9 mouse cellular contexts compared by ENCODE assay signal in genomic region chr17:28013259-28013875, GRCm38 (mm10).
DNase-seq lines count a peak whose midpoint lies in the region; ATAC-seq and TF ChIP-seq lines count a peak whose summit lies in the region.
"Had no signal": no experiment of that assay in that cellular context is flagged by ENCODE, and none has a peak within 500 bp of the region (broad histone marks: within the 10 kb centered on the region; RNA-seq: fewer than 3 reads in every experiment).

No protein-coding gene starts in this region.

- peak overlapping the region; percentile 62 for H3K27ac ChIP-seq in forebrain, postnatal 0 days (ENCODE audit: low read depth, low read length)
- peak overlapping the region; percentile 68 for H3K27ac ChIP-seq in liver, embryonic 11.5 days (ENCODE audit: low read depth, low read length)
- peak overlapping the region; percentile 94 for H3K27ac ChIP-seq in stomach, postnatal 0 days (replicated peaks)

- TF ChIP-seq EP300 in stomach, postnatal 0 days (optimal IDR thresholded peaks at IDR 0.05), result no peak

- peak overlapping the region; percentile 39; the same call in 1 of the 2 replicates for H3K9ac ChIP-seq in forebrain, postnatal 0 days
- 0 out of 2 replicates have a peak overlapping the region, but pooled peaks have one; percentile 31 for H3K9ac ChIP-seq in liver, embryonic 11.5 days (ENCODE audit: low read depth, low read length)
- H3K9ac ChIP-seq in stomach, postnatal 0 days (ENCODE audit: low read length), result peak overlapping the region; percentile 41

- H3K36me3 ChIP-seq in forebrain, postnatal 0 days (ENCODE audit: insufficient read depth), result peaks cover 3% of the 10 kb centered on the region
- peaks cover 5% of the 10 kb centered on the region; the same call in 1 of the 2 replicates for H3K36me3 ChIP-seq in liver, embryonic 11.5 days (ENCODE audit: control insufficient read depth, insufficient read depth, low read length)
- H3K36me3 ChIP-seq in stomach, postnatal 0 days (ENCODE audit: control insufficient read depth, insufficient read depth, low read length), result peaks cover 1% of the 10 kb centered on the region; the same call in 1 of the 2 replicates

- peak overlapping the region; percentile 36 for H3K4me2 ChIP-seq in forebrain, postnatal 0 days (ENCODE audit: low read depth)
- peak overlapping the region; percentile 59 for H3K4me2 ChIP-seq in liver, embryonic 11.5 days
- peak overlapping the region; percentile 42 for H3K4me2 ChIP-seq in stomach, postnatal 0 days (replicated peaks; ENCODE audit: low read depth)

- 15% methylated on average over 12 of the region's 12 CpGs for WGBS in forebrain, postnatal 0 days
- 13% methylated on average over 12 of the region's 12 CpGs for WGBS in liver, embryonic 11.5 days
- WGBS in stomach, postnatal 0 days, result 14% methylated on average over 12 of the region's 12 CpGs

- no peaks in the 10 kb centered on the region for H3K9me3 ChIP-seq in forebrain, postnatal 0 days (ENCODE audit: low read length)
- no peaks in the 10 kb centered on the region for H3K9me3 ChIP-seq in liver, embryonic 11.5 days (ENCODE audit: control insufficient read depth, low read length)
- no peaks in the 10 kb centered on the region for H3K9me3 ChIP-seq in stomach, postnatal 0 days (ENCODE audit: control insufficient read depth, low read length)

- TF ChIP-seq CTCF in forebrain, postnatal 0 days (IDR thresholded peaks at IDR 0.05; ENCODE audit: low read depth), result peak; percentile 81
- TF ChIP-seq CTCF in stomach, postnatal 0 days (IDR thresholded peaks at IDR 0.05; ENCODE audit: low read depth), result peak; percentile 87

- H3K4me3 ChIP-seq in forebrain, postnatal 0 days (ENCODE audit: low read depth, low read length), result no peak overlapping the region
- H3K4me3 ChIP-seq in liver, embryonic 11.5 days (ENCODE audit: low read depth, low read length), result peak overlapping the region; percentile 17; the same call in 1 of the 2 replicates
- H3K4me3 ChIP-seq in stomach, postnatal 0 days (ENCODE audit: low read depth, low read length), result peak overlapping the region; percentile 8; the same call in 1 of the 2 replicates
- H3K4me3 ChIP-seq: myocyte had no signal

- peaks cover 15% of the 10 kb centered on the region for H3K4me1 ChIP-seq in forebrain, postnatal 0 days (ENCODE audit: insufficient read depth)
- peaks cover 65% of the 10 kb centered on the region for H3K4me1 ChIP-seq in liver, embryonic 11.5 days (replicated peaks; ENCODE audit: control insufficient read depth, insufficient read depth, low read length)
- H3K4me1 ChIP-seq in stomach, postnatal 0 days (replicated peaks; ENCODE audit: control insufficient read depth, insufficient read depth), result peaks cover 6% of the 10 kb centered on the region

- no peaks in the 10 kb centered on the region for H3K27me3 ChIP-seq in forebrain, postnatal 0 days (ENCODE audit: insufficient read depth, low read length)
- no peaks in the 10 kb centered on the region for H3K27me3 ChIP-seq in liver, embryonic 11.5 days (replicated peaks; ENCODE audit: control insufficient read depth, insufficient read depth, low read length)
- no peaks in the 10 kb centered on the region for H3K27me3 ChIP-seq in stomach, postnatal 0 days (ENCODE audit: control insufficient read depth, insufficient read depth, low read length)

- DNase-seq in adrenal gland, adult (ENCODE audit: inconsistent age in 2 of 2, low spot score in 1 of 2), result peak; percentile 67 to 83
- no peak for DNase-seq in adrenal gland, postnatal 4 days (ENCODE audit: low spot score in 2 of 2)
- peak; percentile 60 to 70 for DNase-seq in adrenal gland, postnatal 36 days
- DNase-seq in forebrain, postnatal 0 days, result peak; percentile 84
- DNase-seq in liver, embryonic 11.5 days (ENCODE audit: low spot score), result peak; percentile 70
- DNase-seq in stomach, postnatal 0 days (ENCODE audit: low spot score), result peak; percentile 89

- ATAC-seq in forebrain, postnatal 0 days, result peak; percentile 95
- peak; percentile 70 for ATAC-seq in inflammation-experienced regulatory T-cells, adult 6 months
- ATAC-seq in liver, embryonic 11.5 days (replicated peaks; ENCODE audit: low FRiP score), result peak; percentile 88
- ATAC-seq in monocyte, adult 5-6 weeks (replicated peaks; ENCODE audit: insufficient number of reproducible peaks, low FRiP score, low TSS enrichment, poor library complexity, severe bottlenecking), result peak; percentile 82
- peak; percentile 95 for ATAC-seq in stomach, postnatal 0 days (ENCODE audit: low FRiP score, low TSS enrichment)

Comparison
In these comparisons a context has a peak if more than half of its experiments do, and no peak if none do; other contexts are left out.
1. DNase-seq: peak in adrenal gland, adult (2 of 2), adrenal gland, postnatal 36 days (2 of 2), forebrain, postnatal 0 days (single experiment), liver, embryonic 11.5 days (single experiment) and stomach, postnatal 0 days (single experiment); none in adrenal gland, postnatal 4 days (0 of 2).
2. Peak in every context shown above with its lines, with median percentiles within 50 percentile points of each other: ATAC-seq, H3K27ac ChIP-seq, H3K4me2 ChIP-seq and H3K9ac ChIP-seq.